Mouse (Mus musculus): Measurements from ENCODE around the gene Elfn1.

Gene Elfn1

GRCm38 (mm10) chr5:139907714-139908242 lies at the start of gene Elfn1:
Gene Elfn1, plus strand, starts transcription at chr5:139907943.
- DNase-seq (ENCODE audit: extremely low read depth, low read depth, low spot score): no peak

GRCm38 (mm10) chr5:139860328-139861104 lies 47.2 kb upstream of the Elfn1 start:
- DNase-seq (ENCODE audit: extremely low read depth, low read depth, low spot score): no peak

- no peak for DNase-seq (ENCODE audit: extremely low read depth, low read depth, low spot score)
These were observed 45.0 kb upstream of the Elfn1 start for GRCm38 (mm10) chr5:139862759-139863158.

DNA sequence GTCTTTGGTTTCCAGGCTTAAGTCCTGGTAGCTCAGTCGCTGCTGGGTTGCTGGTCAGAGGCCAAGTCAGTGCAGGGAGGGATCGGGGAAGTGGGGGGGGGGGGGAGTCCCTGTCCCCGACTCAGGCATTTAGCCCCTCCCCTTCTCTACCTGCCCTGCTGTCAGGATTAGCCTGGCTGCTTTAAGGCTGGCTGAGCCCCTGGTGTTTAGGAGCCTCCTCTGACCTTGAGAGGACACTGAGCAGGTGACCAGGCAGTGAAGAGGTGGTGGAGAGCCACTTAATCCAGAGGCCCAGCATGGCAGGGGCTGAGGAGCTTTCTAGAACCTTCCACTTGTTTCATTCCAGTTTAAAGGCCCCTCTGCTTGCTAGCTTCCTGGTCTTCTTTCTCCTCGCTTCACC lies 36.9 kb upstream of the Elfn1 start:
- no peak for DNase-seq (ENCODE audit: extremely low read depth, low read depth, low spot score)

DNA sequence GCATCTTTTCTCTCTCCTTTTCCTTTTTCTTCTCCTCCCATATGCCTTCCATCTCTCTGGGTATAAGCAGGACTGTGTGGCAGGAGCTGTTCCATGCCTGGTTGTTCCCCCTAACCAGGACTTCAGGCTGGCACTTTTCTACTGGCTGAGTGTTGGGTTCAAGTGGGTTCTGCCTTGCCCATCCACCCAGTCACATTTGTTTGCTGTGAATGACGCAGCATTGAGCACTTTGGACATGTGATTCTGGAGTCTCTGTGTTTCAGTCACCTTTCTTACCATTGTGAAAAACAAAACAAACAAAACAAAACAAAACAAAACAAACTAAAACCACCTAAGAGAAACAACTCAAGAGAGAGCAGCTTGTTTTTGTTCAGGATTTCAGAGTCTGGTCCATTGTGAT lies 36.2 kb upstream of the Elfn1 start:
- no peak for DNase-seq (ENCODE audit: extremely low read depth, low read depth, low spot score)

DNA sequence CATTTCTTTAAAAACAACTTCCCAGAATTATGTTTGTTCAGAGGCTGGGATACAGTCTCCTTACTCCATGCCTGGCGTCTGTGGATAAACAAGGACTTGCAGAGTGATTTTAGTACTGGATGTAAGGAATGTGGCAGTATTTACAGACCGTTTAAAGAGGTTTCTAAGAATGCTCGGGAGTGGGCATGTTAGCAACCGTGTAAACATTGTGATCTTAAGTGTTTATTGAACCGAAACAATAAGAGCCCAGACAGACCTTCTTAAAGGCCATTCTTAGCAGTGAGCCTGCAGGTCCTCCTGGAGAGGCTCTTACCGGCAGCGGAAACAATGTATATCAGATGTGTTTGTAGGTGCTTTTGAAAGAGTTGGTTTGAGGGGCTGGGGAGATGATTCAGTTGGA lies 30.2 kb upstream of the Elfn1 start:
- DNase-seq (ENCODE audit: extremely low read depth, low read depth, low spot score): no peak

GRCm38 (mm10) chr5:139879694-139880093 lies 28.0 kb upstream of the Elfn1 start:
- DNase-seq (ENCODE audit: extremely low read depth, low read depth, low spot score): no peak

GRCm38 (mm10) chr5:139881161-139881560 lies 26.6 kb upstream of the Elfn1 start:
- no peak for DNase-seq (ENCODE audit: extremely low read depth, low read depth, low spot score)

DNA sequence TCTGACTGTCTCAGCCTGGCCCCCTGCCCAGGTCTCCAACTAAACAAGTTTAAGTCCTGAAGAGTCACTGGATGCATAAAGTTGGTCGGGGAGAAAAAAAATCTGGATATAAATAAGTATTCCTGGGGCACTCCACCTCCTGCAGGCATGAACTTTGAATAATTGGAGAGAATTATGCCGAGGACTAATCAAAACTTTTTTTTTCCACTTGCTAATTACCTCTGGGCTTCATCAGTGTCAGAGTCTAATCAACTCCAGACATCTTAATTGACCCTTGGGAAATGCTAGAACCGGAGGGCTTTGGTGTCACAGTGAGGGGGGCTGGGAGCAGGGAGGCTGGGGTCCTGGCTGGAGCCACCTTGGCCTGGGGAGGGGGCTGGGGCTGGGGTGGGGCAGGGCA lies 19.1 kb upstream of the Elfn1 start:
- no peak for DNase-seq (ENCODE audit: extremely low read depth, low read depth, low spot score)

DNA sequence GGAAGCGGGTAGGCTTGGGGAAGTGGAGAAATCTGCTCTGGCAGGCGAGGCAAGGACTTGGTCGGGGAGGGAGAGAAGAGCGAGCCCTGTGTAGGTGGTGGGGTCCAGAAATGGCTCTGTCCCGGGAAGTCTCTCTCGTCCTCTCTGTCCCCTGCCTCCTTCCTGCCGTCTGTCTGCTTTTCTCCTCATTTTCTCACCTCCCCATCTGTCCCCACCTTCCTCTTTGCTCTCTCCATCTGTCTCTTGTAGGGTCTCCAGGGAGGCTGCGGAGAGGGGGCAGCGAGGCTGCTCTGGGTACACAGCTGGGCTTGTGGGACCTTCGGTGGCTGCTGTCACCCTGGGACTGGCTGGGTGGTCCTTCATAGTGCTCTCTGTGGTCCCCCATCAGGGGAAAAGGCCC lies 18.4 kb upstream of the Elfn1 start:
- no peak for DNase-seq (ENCODE audit: extremely low read depth, low read depth, low spot score)

- no peak for DNase-seq (ENCODE audit: extremely low read depth, low read depth, low spot score)
These were observed 15.3 kb upstream of the Elfn1 start for GRCm38 (mm10) chr5:139892326-139892994.

GRCm38 (mm10) chr5:139892995-139893345 lies 14.8 kb upstream of the Elfn1 start:
- no peak for DNase-seq (ENCODE audit: extremely low read depth, low read depth, low spot score)

DNA sequence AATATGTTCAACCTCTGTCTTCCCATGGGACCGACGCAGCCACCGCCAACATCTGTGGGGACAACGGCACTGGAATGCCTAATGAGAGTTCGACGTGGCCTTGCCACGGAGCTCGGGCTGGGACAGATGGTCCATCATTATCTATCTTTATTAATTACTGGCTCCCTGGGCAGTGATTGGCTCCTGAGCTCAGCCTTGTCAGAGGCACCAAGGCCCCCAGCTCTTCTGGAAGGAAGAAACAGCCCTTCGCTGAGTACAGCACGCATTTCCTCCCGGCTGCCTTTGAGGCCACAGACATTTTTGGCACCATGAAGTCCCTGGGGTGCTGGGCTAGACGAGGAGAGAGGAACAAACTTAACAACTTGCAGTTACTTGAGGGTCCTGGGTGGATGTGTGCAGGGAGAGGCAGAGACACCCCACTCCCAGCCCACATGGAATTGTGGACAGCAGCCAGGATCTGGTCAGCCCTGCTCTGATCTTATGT lies 13.7 kb upstream of the Elfn1 start:
- DNase-seq (ENCODE audit: extremely low read depth, low read depth, low spot score): no peak

GRCm38 (mm10) chr5:139899044-139899443 lies 8.7 kb upstream of the Elfn1 start:
- DNase-seq (ENCODE audit: extremely low read depth, low read depth, low spot score): no peak

GRCm38 (mm10) chr5:139905121-139905520 lies 2.6 kb upstream of the Elfn1 start:
- no peak for DNase-seq (ENCODE audit: extremely low read depth, low read depth, low spot score)

GRCm38 (mm10) chr5:139906507-139906906 lies 1.2 kb upstream of the Elfn1 start:
- no peak for DNase-seq (ENCODE audit: extremely low read depth, low read depth, low spot score)

GRCm38 (mm10) chr5:139907241-139907640 lies 502 bp upstream of the Elfn1 start:
- DNase-seq (ENCODE audit: extremely low read depth, low read depth, low spot score): no peak

- DNase-seq (ENCODE audit: extremely low read depth, low read depth, low spot score): no peak
These were observed 584 bp downstream of the Elfn1 start for GRCm38 (mm10) chr5:139908243-139908810.

DNA sequence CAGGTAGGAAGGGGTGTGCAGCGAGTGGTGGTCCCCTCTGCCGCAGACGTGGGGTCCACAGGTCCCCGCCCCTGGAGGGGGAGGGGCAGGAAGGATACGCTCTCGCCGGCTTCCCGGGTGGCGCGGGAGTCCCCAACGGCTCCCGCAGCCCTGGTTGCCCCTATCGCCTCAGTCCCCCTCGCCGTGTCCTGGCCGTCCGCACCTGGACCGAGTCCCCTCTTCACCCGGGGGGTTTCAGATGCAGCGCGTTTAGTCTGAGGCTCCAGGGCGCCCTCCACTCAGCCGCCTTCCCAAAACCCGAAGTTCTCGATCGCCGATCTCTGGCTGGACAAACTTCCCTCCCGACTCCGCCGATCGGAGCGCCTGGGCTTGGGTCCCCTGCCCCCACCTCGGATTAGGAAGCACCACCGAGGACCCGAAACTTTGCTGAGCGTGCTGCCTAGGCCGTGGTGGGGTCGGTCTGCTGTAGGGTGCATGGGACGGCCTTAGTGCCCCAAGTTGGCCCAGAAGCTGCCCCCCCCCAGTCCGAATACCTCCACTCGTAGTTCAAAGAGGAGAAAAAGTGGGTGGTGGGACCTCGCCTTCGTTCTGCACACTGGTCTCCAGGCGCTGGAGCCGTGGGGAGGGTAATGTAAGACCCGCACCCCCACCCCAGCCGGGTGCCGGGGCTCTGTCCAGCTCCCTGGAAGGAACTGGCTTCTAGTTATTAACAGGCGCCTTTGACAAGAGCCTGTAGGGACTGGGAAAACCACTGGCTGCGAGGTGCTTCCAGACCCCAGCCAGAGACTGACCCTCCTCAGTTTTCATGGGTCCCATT lies 1.3 kb downstream of the Elfn1 start:
- DNase-seq (ENCODE audit: extremely low read depth, low read depth, low spot score): no peak

GRCm38 (mm10) chr5:139909710-139910550 lies 2.2 kb downstream of the Elfn1 start:
- no peak for DNase-seq (ENCODE audit: extremely low read depth, low read depth, low spot score)

All from fat pad, adult 2 months (tissue).